Mouse (Mus musculus) heart, postnatal 4 days (tissue): ENCODE measurements around the gene Gm20918. TPM values are rescaled to one million over a fixed set of nuclear protein-coding genes. Genes with fewer than 3 reads are reported as not detected.
"Not testable (repeated sequence)": the region's sequence is repeated elsewhere in the genome, so short reads cannot be mapped to it uniquely, and the experiment has no call there.

Experiments used
- DNase-seq: peaks from one replicate; pipeline ENCODE4 v3.0.0; 2021
- total RNA-seq, 2 experiments: library from RNA; stranded (reverse); gene quantifications; 2 replicates each; pipeline ENCODE4 v1.2.3; 2021

Gene Gm20918
- not detected for total RNA-seq

- not testable (repeated sequence) for DNase-seq
These were observed at the start of gene Gm20918 for GRCm38 (mm10) chrY:5043637-5044036. Gm20918 (plus strand) TSS chrY:5043937.

Other genes with a start within 250 kb of the Gm20918 start
- gene Gm21820, start 205.5 kb downstream of the Gm20918 start, total RNA-seq = not detected